In genomic region chr3:143912433-143912832, GRCm38 (mm10) we compare ENCODE assay signal across 14 mouse cellular contexts.
DNase-seq lines count a peak whose midpoint lies in the region; ATAC-seq and TF ChIP-seq lines count a peak whose summit lies in the region.
"Had no signal": no experiment of that assay in that cellular context is flagged by ENCODE, and none has a peak within 500 bp of the region (broad histone marks: within the 10 kb centered on the region; RNA-seq: fewer than 3 reads in every experiment).

No protein-coding gene starts in this region.

- WGBS in intestine, embryonic 16.5 days = 72% methylated on average over 6 of the region's 6 CpGs

- H3K4me3 ChIP-seq in intestine, embryonic 16.5 days (ENCODE audit: low read length) = no peak overlapping the region
- H3K4me3 ChIP-seq: erythroblast, embryonic 14.5 days; limb, embryonic 12.5 days; midbrain, embryonic 15.5 days; neural tube, embryonic 15.5 days had no signal

- no peak overlapping the region for H3K9ac ChIP-seq in intestine, embryonic 16.5 days (ENCODE audit: low read depth, low read length)
- H3K9ac ChIP-seq: limb, embryonic 12.5 days; midbrain, embryonic 15.5 days; neural tube, embryonic 15.5 days had no signal

- in situ Hi-C loops in Patski (cut with MboI; ENCODE audit: low pct_unique_long_range_greater_than_20kb) = loop anchor here (5.0 to 10.0 kb wide), 2 partner anchors 290 to 472 kb away; no protein-coding TSS in a partner anchor

- H3K4me1 ChIP-seq in intestine, embryonic 16.5 days (ENCODE audit: control insufficient read depth, insufficient read depth, low read length) = peaks cover 7% of the 10 kb centered on the region; the same call in 1 of the 2 replicates

- TF ChIP-seq CTCF in Patski (IDR thresholded peaks at IDR 0.05) = no peak

- peak; percentile 97 for ATAC-seq in Patski
- peak; percentile 88 for ATAC-seq in granulocyte monocyte progenitor cell, adult 5-6 weeks (replicated peaks; ENCODE audit: poor library complexity, severe bottlenecking)
- ATAC-seq in intestine, embryonic 16.5 days = no peak
- ATAC-seq: lung, postnatal 0 days; midbrain, embryonic 15.5 days had no signal

- H3K9me3 ChIP-seq in intestine, embryonic 16.5 days (ENCODE audit: control insufficient read depth, low read length) = no peaks in the 10 kb centered on the region
- H3K9me3 ChIP-seq: limb, embryonic 12.5 days; midbrain, embryonic 15.5 days; neural tube, embryonic 15.5 days had no signal

- no peaks in the 10 kb centered on the region for H3K36me3 ChIP-seq in intestine, embryonic 16.5 days (ENCODE audit: control insufficient read depth, insufficient read depth, low read length)
- H3K36me3 ChIP-seq: limb, embryonic 12.5 days; midbrain, embryonic 15.5 days; neural tube, embryonic 15.5 days had no signal

- no peaks in the 10 kb centered on the region for H3K27me3 ChIP-seq in Patski
- H3K27me3 ChIP-seq in intestine, embryonic 16.5 days (replicated peaks; ENCODE audit: control insufficient read depth, insufficient read depth, low read length) = no peaks in the 10 kb centered on the region
- H3K27me3 ChIP-seq: limb, embryonic 12.5 days; midbrain, embryonic 15.5 days; neural tube, embryonic 15.5 days had no signal

- CTCF ChIA-PET in Patski (lab: Charles Lee) = interaction anchor here (1.1 to 2.5 kb wide), 5 partner anchors 8 to 295 kb away, joined by 4 to 7 read pairs (median 4); no protein-coding TSS in a partner anchor

- no peak overlapping the region for H3K27ac ChIP-seq in intestine, embryonic 16.5 days (ENCODE audit: low read length)
- H3K27ac ChIP-seq: limb, embryonic 12.5 days; midbrain, embryonic 15.5 days; neural tube, embryonic 15.5 days had no signal

- POLR2A ChIA-PET in Patski (lab: Charles Lee) = interaction anchor here (0.8 to 1.2 kb wide), 3 partner anchors 15 to 294 kb away, joined by 3 to 4 read pairs (median 3); no protein-coding TSS in a partner anchor

- no peak overlapping the region for H3K4me2 ChIP-seq in intestine, embryonic 16.5 days (ENCODE audit: low read depth, low read length)
- H3K4me2 ChIP-seq: midbrain, embryonic 15.5 days; neural tube, embryonic 15.5 days had no signal

- peak; percentile 30 for DNase-seq in layer of hippocampus, adult 11-12 months (ENCODE audit: low spot score)
- no peak for DNase-seq in layer of hippocampus, postnatal 10 days (ENCODE audit: low spot score in 2 of 2)
- peak; percentile 98 for DNase-seq in Patski (ENCODE audit: low read depth, low spot score)
- peak; percentile 39 for DNase-seq in retina, embryonic 14.5 days (ENCODE audit: low spot score)
- DNase-seq in ovary, postnatal 10 days (ENCODE audit: low spot score) = no peak
- DNase-seq: cerebellum, postnatal 14 days; gastrocnemius, postnatal 25 days had no signal

Comparison
In these comparisons a context has a peak if more than half of its experiments do, and no peak if none do; other contexts are left out.
1. DNase-seq: peak in layer of hippocampus, adult 11-12 months (single experiment), Patski (single experiment) and retina, embryonic 14.5 days (single experiment); none in layer of hippocampus, postnatal 10 days (0 of 2) and ovary, postnatal 10 days (single experiment).